Mouse (Mus musculus): Measurements from ENCODE around the gene Traf3ip1.

Traf3ip1 gene

DNA sequence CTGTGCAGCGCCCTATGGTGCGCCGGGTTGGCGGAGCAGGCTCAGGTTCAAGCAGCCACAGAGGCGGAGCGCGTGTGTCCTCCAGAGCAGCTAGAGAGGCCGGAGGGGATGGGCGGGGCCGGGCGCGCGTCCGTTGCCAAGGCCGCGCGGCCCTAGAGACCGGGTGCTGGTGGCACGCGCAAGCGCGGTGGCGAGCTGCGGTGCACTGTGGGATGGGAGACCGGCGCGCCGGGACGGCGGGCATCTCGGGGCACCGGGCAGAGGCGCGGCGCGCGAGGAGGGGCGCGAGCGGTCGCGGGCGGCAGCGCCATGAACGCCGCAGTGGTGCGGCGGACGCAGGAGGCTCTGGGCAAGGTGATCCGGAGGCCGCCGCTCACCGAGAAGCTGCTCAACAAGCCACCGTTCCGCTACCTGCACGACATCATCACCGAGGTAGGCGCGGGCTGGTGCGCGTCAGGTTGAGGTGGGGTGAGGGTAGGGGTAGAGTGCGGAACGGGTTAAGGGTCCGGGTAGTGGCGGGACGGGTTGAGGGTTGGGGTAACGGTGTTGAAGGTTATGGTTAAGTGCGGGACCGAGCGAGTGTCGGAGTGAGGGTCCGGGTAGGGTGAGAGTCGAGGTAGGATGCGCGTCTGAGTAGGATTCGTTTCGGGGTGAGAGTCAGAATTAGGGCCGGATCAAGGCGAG, at the start of gene Traf3ip1:
TSS of gene Traf3ip1 (plus strand) at position 191 of the 684 bp plus-strand sequence.
- peak; percentile 94 for DNase-seq (ENCODE audit: low read depth, low spot score)

DNA sequence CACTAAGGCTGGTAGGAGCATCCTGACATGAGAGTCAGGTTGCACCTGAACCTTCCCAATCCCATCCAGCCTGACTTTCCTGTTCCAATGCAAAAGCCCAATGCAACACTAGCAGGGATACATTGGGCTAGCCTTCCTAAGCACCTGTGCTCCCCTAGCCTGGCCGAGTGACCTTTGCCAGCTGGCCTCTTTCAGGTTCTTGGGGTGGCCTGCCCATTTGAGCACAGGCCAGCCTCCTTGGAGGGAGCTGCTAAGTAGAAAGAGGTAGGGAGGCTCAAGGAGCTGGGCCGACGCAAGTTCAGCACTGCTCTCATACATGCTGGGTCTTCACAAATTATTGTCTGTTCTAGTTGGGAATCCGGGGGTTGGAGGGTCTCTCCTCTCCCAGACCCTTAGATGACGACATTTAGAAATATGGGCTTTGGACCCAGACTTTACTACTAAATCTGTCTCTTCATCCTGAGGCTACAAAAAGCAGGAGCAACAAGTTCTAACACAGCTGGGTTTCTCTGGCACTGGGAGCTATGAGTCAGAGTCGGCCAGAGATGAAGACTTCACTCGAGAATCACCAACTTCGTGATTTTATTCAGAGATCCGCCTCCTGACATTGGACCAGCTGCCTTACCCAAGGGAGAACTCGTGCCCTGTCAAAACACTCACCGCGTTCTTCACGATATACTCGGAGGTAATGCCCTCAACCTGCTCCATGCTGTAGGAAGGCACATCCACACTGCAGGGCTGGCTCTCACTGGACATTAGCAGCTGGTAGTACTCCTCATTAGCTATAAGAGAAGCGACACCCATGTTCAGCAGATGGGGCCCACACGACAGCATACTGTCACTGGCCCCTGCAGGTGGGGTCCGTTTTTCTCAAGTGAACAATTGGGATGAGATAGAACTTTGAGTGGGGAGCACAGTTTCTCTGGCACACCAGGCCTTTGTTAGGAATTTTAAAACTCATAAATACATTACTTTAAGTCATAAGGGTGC, 49.3 kb upstream of the Traf3ip1 start:
- no peak for DNase-seq (ENCODE audit: low read depth, low spot score)

DNA sequence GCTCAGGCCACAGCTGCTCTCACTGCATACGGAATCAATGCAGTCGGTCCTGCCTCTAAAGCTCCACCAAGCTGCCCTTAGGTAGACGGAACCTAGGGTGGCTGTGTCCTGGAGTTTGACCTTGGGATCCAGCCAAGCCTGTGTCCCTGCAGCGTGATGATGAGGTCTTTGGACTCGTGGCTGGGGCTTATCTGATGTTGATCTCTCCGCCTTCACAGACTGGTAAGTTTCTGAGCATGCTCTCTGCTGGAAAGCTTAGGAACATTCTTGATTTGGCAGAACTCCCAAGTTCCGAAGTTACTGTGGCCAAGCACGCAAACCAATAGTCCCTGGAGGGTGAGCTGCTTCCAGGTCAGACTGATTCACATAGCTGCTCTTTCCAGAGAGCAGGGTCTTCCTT, 48.4 kb upstream of the Traf3ip1 start:
- no peak for DNase-seq (ENCODE audit: low read depth, low spot score)

DNA sequence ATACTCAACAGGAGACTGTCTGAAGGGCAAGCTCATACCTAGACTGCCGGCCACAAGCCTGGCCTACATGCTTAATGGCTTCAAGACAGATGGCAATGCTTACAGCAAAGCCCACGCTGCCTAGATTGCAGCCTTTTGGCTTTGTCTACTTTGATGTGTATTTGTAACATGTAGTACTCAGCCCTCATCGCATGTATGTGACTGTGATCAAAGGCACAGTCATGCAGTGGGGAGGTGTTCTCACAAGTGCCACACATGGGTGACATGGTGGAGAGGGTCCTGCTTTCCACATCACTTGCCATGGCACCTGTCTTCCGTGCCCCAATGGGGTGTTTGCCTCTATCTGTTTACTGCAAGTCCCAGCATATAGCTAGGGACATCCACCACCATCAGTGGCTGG, 47.9 kb upstream of the Traf3ip1 start:
- no peak for DNase-seq (ENCODE audit: low read depth, low spot score)

GRCm38 (mm10) chr1:91448688-91449087, 45.8 kb upstream of the Traf3ip1 start:
- no peak for DNase-seq (ENCODE audit: low read depth, low spot score)

GRCm38 (mm10) chr1:91450851-91451250, 43.6 kb upstream of the Traf3ip1 start:
- DNase-seq (ENCODE audit: low read depth, low spot score): no peak

DNA sequence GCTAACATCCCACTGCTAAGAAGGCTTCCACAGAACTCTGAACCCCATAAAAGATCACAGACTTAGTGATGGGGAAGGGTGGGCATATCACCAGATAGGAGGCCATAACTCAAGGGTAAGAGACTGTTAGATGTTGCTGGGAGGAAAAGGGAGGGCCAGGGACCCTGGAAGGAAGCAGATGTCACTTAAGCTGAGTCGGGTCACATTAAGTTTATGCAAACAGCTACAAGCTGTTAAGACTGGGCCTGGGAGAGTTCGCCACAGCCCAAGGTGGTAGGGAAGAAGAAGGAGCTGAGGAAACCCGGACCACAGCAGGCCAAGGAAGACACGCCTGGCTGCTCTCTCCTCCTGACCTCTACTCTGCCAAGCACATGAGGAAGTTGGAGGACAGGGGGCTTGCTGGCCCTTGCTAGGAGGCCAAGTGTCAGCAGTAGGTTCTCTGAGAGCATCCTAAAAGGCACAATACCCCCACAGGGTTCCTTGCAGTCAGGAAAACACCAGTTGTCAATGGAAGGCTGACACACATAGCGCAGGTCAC, 42.8 kb upstream of the Traf3ip1 start:
- DNase-seq (ENCODE audit: low read depth, low spot score): no peak

DNA sequence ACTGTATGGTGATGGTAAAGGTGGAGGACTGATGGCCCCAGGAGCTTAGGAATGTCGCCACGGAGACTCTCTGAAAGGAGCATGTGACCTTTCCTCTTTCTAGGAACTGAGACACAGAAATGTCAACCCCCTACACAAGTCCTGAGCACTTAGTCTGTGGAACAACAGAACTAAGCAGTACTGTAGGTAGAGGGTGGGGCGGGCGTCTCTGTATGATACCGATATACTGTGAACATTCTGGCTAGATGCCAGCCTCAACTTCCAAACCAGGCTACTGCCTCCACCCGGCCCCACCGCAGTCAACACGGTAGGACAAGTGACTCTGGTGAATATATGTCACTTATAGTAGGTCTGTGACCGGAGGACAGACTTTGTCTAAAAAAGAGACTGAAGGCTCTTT, 40.5 kb upstream of the Traf3ip1 start:
- no peak for DNase-seq (ENCODE audit: low read depth, low spot score)

DNA sequence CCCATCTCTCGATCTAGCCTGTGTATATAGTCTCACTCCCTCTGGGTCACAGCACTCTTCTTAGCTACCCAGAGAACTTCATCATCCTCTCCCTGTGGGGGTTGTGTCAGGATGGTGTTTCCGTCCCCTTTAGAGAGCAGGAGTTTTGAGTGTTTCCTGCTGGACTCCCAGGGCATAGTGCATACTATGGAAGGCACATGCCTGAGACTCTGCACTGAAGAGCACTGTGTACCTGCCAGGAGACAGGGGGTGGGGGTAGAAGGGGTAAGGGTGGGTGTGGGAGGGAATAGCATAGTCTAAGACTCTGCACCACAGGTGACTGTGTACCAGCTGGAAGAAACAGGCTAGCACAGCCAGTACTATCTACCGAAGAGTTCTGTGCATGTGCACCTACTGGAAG, 40.1 kb upstream of the Traf3ip1 start:
- DNase-seq (ENCODE audit: low read depth, low spot score): no peak

- DNase-seq (ENCODE audit: low read depth, low spot score): no peak
Measured at GRCm38 (mm10) chr1:91454927-91455326, 39.5 kb upstream of the Traf3ip1 start.

- DNase-seq (ENCODE audit: low read depth, low spot score): no peak
Measured at GRCm38 (mm10) chr1:91455661-91456161, 38.7 kb upstream of the Traf3ip1 start.

- DNase-seq (ENCODE audit: low read depth, low spot score): no peak
Measured at GRCm38 (mm10) chr1:91456301-91456801, 38.1 kb upstream of the Traf3ip1 start.

- DNase-seq (ENCODE audit: low read depth, low spot score): no peak
Measured at GRCm38 (mm10) chr1:91457116-91457515, 37.3 kb upstream of the Traf3ip1 start.

GRCm38 (mm10) chr1:91457698-91458097, 36.7 kb upstream of the Traf3ip1 start:
- no peak for DNase-seq (ENCODE audit: low read depth, low spot score)

DNA sequence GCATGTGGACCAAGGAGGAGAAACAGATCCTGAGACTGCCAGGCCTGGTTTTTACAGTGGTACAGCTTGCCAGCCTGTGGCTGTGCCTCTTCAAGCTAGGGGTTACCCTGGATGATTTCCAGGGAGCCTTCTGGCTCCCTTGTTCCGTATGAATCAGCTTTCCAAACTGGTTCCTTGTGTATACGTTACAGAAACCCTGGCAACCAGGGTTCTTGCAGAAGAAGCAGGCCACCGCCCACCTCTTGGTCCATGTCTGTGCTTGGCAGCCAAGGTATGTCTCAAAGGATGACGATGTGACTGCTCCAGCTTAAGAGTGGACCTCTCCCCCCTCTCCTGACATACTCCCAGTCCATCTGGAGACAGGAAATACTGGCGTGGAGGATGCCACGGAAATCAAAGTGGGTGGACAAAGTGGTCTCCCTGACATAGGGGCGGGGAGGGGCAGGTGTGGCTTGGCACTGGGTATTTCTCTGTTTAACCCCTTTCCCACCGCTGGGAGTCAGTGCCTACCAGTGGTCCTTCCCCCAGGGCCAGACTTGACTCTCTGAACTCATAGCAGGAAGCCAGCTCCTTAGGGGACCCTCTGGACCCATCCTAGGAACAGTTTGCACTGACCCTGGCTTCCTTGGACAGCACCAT, 36.1 kb upstream of the Traf3ip1 start:
- no peak for DNase-seq (ENCODE audit: low read depth, low spot score)

DNA sequence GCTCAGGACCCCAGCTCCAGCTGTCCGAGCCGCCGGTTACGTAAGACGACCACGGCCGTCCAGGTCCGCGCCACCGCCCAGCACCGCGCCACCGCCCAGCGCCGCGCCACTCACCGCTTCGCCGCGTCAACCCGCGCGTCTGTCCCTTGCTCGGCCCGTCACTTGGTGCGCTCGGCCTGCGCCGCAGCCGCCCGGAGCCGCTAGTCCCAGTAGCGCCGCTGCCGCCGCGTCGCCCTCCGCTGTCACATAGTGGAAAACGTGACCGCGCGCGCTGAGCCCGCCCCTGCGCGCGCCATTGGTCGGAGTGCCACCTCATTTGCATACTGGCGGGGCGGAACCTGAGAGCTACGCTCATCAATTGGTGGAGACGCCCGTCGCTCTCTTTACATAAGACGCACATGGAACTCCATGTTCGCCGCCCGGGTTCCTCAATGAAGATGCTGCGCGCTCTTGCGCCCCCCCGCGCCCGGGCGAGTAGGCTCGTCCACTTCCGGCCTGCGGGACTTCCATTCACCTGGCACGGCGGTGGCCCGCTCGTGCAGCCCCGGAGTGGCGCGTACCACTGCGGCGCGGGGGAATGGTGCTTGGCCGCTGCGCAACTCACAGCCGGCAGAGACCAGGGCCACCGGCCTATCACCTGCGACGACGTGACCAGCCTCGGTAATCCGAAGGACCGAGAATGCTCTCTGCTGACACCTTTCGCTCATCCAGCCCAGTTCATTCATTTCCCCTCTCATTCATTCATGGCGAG, 35.2 kb upstream of the Traf3ip1 start, which contains the start of gene Per2:
TSS of gene Per2 (minus strand) at position 266 of the 751 bp plus-strand sequence.
- peak; percentile 100 for DNase-seq (ENCODE audit: low read depth, low spot score)

GRCm38 (mm10) chr1:91460069-91460468, 34.4 kb upstream of the Traf3ip1 start:
- DNase-seq (ENCODE audit: low read depth, low spot score): no peak

GRCm38 (mm10) chr1:91460564-91460963, 33.9 kb upstream of the Traf3ip1 start:
- DNase-seq (ENCODE audit: low read depth, low spot score): no peak

GRCm38 (mm10) chr1:91463336-91463995, 31.0 kb upstream of the Traf3ip1 start:
- DNase-seq (ENCODE audit: low read depth, low spot score): no peak

- no peak for DNase-seq (ENCODE audit: low read depth, low spot score)
Measured at GRCm38 (mm10) chr1:91464436-91464835, 30.0 kb upstream of the Traf3ip1 start.

Measured in A20 (cell line).